Mouse (Mus musculus) intestine, embryonic 14.5 days (tissue): Measurements from ENCODE around the gene Prrg2. TPM values are rescaled to one million over a fixed set of nuclear protein-coding genes. Genes with fewer than 3 reads are reported as not detected.

Experiments used
- ATAC-seq: fragments of 200-750 bp; cut with Nextera tagmentation; replicated peaks from 2 replicates; pipeline ENCODE4 v1.8.0; 2017; ENCODE audit warnings: low read depth, moderate number of reproducible peaks, moderate TSS enrichment, moderate library complexity; ENCODE audit not compliant: low FRiP score, low TSS enrichment
- DNase-seq: peaks from one replicate; pipeline ENCODE4 v3.0.0-alpha.2; 2018; ENCODE audit warnings: low spot score
- H3K27ac ChIP-seq: fragments of 300-500 bp; sonication (generic); 2 replicates; pipeline ENCODE4 v1.5.1; 2014; ENCODE audit warnings: low read depth, mild to moderate bottlenecking, control low read depth
- H3K27me3 ChIP-seq: fragments of 300-500 bp; sonication (generic); replicated peaks from 2 replicates; pipeline ENCODE4 v1.6.1; 2014; ENCODE audit warnings: low read length, control low read depth; ENCODE audit not compliant: control insufficient read depth, insufficient read depth
- H3K36me3 ChIP-seq: fragments of 300-500 bp; sonication (generic); 2 replicates; pipeline ENCODE4 v1.6.1; 2014; ENCODE audit warnings: low read length, control low read depth; ENCODE audit not compliant: control insufficient read depth, insufficient read depth
- H3K4me1 ChIP-seq: fragments of 300-500 bp; sonication (generic); replicated peaks from 2 replicates; pipeline ENCODE4 v1.6.1; 2014; ENCODE audit warnings: low read length, control low read depth, mixed read lengths; ENCODE audit not compliant: control insufficient read depth, insufficient read depth
- H3K4me2 ChIP-seq: fragments of 300-500 bp; sonication (generic); 2 replicates; pipeline ENCODE4 v1.6.1; 2014; ENCODE audit warnings: low read length
- H3K4me3 ChIP-seq: fragments of 300-500 bp; sonication (generic); 2 replicates; pipeline ENCODE4 v1.5.1; 2014; ENCODE audit warnings: low read depth, low read length, control low read depth, mixed read lengths
- H3K9ac ChIP-seq: fragments of 300-500 bp; sonication (generic); 2 replicates; pipeline ENCODE4 v1.6.1; 2014; ENCODE audit warnings: mild to moderate bottlenecking, low read length
- H3K9me3 ChIP-seq: fragments of 300-500 bp; sonication (generic); 2 replicates; pipeline ENCODE4 v1.6.1; 2016; ENCODE audit warnings: low read length, control low read depth; ENCODE audit not compliant: control insufficient read depth
- WGBS: fragments of 180-500 bp; shearing (Covaris S2); extraction: QIAGEN DNeasy Blood & Tissue Kit; methylation state at CpG from one replicate; pipeline ENCODE4 v1.1.7; 2014; 5-methylcytosine and 5-hydroxymethylcytosine counted together
- polyA plus RNA-seq: library from polyadenylated mRNA; unstranded; fragments of >200 nt; fragmentation: Nextera tagmentation; extraction: Ambion mirVana; gene quantifications from 2 replicates; pipeline ENCODE4 v1.2.1, GENCODE M21; 2014

The Prrg2 gene
- polyA plus RNA-seq, 1 experiment from 2014 or later, result 24.0 TPM

DNA sequence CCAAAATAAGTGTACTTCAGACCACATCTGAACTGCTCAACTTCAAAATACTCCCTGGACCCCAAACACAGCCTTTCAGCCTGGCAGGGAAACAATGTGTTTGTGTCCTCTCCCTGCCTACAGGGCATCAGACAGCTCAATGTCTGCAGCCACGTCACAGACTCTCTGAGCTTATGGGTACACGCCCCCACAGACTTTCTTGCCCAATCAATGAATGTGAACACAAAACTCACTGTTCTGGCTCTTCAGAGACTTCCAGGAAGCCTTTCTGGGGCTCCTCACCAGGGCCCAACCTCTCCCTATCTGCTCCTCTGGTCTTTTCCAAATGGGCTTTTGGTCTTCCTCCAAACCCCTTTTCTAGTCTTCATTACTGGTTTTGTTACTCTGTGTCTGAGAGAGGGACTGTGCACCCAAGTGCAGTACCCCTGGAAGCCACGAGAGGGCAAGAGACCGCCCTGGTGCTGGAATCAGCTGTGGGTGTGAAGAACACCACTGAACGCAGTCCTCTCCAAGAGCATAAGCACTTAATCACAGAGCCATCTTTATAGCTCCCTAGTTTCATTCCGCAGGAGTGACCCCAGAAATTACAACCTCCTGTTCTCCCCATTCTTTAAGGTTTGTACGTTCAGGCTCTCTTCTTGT, 24.6 kb downstream of the Prrg2 start:
- 71% methylated on average over 7 of the region's 7 CpGs for WGBS
- Histone ChIP-seq H3K4me3 (no peak overlapping the region), H3K9me3 (no peaks in the 10 kb centered on the region), H3K27ac (no peak overlapping the region), H3K27me3 (no peaks in the 10 kb centered on the region), H3K36me3 (peaks cover 100% of the 10 kb centered on the region), H3K9ac (no peak overlapping the region), H3K4me1 (no peaks in the 10 kb centered on the region), H3K4me2 (no peak overlapping the region)
- DNase-seq, result peak; percentile 69
- ATAC-seq, result no peak

DNA sequence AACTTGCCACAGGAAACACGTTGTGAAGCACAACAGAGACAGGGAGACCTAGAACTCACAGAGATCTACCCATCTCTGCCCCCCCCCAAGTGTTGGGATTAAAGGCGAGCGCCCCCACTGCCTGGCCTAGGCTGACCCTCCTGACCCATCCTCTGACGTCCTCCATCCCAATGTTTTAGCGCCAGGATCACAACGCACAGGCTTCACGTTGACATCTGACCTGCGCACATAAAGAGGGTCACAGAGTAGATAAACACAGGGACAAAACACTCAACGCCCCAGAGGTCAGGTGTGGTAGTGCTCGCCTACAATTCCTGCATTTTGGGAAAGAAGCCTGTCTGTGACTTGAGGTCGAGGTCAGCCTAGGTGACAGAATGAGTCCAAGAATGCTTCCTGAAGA, 25.8 kb downstream of the Prrg2 start:
- no peak for ATAC-seq
- Histone ChIP-seq H3K4me1 (no peaks in the 10 kb centered on the region), H3K4me2 (no peak overlapping the region), H3K27me3 (no peaks in the 10 kb centered on the region), H3K4me3 (no peak overlapping the region), H3K27ac (no peak overlapping the region), H3K9me3 (no peaks in the 10 kb centered on the region), H3K9ac (no peak overlapping the region), H3K36me3 (peaks cover 100% of the 10 kb centered on the region)
- DNase-seq, result no peak
- WGBS, result 78% methylated on average over 11 of the region's 11 CpGs

DNA sequence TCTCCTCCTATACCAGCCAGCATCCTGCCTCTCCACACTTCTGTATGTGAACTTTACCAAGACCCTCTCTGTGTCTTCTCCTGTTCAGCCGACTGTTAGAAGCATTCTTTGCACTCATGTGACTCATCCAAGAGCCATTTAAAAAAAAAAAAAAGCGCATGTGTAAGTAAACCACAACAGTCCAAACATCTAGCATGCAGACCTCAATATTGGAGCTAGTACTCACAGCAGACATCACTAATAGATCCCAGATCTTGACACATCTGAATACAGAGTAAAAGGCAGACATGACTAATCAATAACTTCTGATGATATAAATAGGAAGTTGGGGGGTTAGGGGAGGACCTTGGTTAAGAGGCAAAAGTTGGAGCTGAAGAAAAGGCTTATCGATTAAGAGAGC, 26.8 kb downstream of the Prrg2 start:
- H3K36me3 ChIP-seq, result peaks cover 100% of the 10 kb centered on the region
- no peaks in the 10 kb centered on the region for H3K4me1 ChIP-seq
- H3K9me3 ChIP-seq, result no peaks in the 10 kb centered on the region
- 90% methylated on average over 3 of the region's 3 CpGs for WGBS
- DNase-seq (no peak), ATAC-seq (no peak)
- H3K27ac ChIP-seq, result no peak overlapping the region
- no peak overlapping the region for H3K9ac ChIP-seq
- no peak overlapping the region for H3K4me2 ChIP-seq
- H3K27me3 ChIP-seq, result no peaks in the 10 kb centered on the region
- no peak overlapping the region for H3K4me3 ChIP-seq

DNA sequence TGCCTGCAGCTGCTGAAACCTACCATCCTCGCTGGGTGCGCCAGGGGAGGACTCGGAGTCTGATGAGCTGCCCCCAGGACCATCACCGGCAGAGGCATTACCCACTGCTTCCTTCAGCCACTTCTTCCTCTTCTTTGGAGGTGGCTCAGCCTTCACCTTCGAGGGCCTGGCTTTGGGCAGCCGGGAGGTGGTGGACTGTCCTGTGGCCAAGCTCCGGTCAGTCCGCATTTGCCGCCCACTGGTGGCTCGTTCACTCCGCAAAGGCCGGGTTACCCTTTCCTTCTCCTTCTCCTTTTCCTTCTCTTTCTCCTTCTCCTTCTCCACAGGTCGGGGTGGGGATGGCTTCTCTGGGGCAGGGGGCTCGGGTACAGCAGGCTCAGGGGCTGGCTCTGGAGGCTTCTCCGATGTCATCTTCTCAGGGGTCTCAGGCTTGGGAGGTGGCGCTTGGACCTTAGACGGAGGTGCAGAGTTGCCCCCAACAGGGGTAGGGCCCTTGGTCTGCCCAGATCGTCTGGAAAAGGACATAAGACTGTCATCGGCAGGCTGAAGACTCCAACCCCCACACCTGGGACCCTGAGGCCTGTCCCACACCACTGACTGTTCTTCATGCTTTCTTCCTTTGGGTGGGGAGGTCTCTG, 28.6 kb downstream of the Prrg2 start:
- 95% methylated on average over 19 of the region's 19 CpGs for WGBS

DNA sequence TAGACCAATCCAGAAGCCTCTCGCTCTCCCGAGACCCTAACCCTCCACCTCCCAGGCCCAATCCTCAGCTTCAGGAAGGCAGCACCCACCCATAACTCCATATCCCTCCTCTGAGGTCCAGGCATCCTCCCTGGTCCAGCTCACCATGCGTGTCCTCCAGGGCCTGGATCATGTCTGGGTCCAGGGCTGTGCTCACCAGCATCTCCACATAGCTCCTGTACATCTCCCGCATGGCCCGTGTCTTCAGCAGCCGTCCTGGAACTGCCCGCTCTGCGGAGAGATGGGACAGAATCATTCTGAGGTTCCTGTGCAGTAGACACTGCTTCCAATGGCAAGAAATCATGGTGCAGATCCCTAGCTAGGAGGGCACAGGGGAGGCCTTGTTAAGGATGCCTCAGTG, 31.6 kb downstream of the Prrg2 start:
- Histone ChIP-seq H3K36me3 (peaks cover 92% of the 10 kb centered on the region), H3K4me3 (no peak overlapping the region), H3K27me3 (no peaks in the 10 kb centered on the region), H3K4me2 (no peak overlapping the region), H3K9me3 (no peaks in the 10 kb centered on the region), H3K9ac (no peak overlapping the region), H3K27ac (no peak overlapping the region), H3K4me1 (no peaks in the 10 kb centered on the region)
- DNase-seq (no peak), ATAC-seq (no peak)
- 93% methylated on average over 8 of the region's 8 CpGs for WGBS

More for the DNA sequence above, 28.6 kb downstream of the Prrg2 start:
- no peak for ATAC-seq
- no peak overlapping the region for H3K27ac ChIP-seq
- no peak overlapping the region for H3K4me3 ChIP-seq
- H3K9ac ChIP-seq, result no peak overlapping the region
- no peaks in the 10 kb centered on the region for H3K9me3 ChIP-seq
- H3K4me2 ChIP-seq, result no peak overlapping the region
- H3K36me3 ChIP-seq, result peaks cover 100% of the 10 kb centered on the region
- no peaks in the 10 kb centered on the region for H3K4me1 ChIP-seq
- no peak for DNase-seq
- no peaks in the 10 kb centered on the region for H3K27me3 ChIP-seq

DNA sequence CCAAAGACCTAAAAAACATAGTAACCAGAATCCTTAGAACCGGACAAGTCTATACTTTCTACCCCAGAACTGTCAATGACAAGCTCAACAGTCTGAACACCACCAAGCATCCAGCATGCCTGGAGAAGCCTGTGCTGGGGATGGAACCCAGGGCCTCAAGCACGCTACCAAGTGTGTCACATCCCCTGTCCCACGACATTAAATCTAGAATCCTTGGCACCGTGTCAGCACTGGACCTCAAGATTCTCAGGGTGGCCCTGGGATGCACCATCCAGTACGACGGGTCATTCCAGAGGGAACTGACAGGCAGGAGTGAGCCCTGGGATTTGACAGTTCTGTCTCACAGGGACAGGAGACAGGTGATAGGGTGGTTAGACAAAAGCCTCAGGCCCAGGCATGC, 32.5 kb downstream of the Prrg2 start:
- H3K27me3 ChIP-seq, result no peaks in the 10 kb centered on the region
- no peaks in the 10 kb centered on the region for H3K4me1 ChIP-seq
- no peaks in the 10 kb centered on the region for H3K9me3 ChIP-seq
- H3K27ac ChIP-seq, result no peak overlapping the region
- no peak overlapping the region for H3K4me3 ChIP-seq
- DNase-seq (no peak), ATAC-seq (no peak)
- H3K4me2 ChIP-seq, result no peak overlapping the region
- WGBS, result 89% methylated on average over 6 of the region's 6 CpGs
- peaks cover 83% of the 10 kb centered on the region for H3K36me3 ChIP-seq
- H3K9ac ChIP-seq, result no peak overlapping the region

DNA sequence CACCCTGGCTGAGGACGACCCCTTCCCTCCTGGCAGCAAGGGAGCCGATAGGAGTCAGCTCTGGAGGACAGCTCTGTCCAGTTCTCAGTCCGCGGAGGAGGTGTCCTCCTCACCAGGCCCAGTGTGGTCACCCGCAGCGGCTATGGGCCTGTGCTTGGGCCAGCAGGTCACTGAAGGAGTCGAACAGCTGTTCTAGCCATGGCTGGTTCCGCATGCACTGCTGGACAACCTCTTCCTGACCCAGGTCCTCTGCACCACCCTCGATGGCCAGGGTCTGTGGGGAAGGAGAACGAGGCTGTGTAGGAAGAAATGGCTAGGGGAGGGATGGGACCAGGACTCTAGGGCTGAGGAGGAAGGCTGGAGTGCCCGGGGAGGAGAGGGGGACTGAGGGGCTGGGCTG, 34.1 kb downstream of the Prrg2 start:
- no peak for DNase-seq
- Histone ChIP-seq H3K4me2 (no peak overlapping the region), H3K9me3 (no peaks in the 10 kb centered on the region), H3K4me1 (no peaks in the 10 kb centered on the region), H3K27me3 (no peaks in the 10 kb centered on the region), H3K4me3 (no peak overlapping the region), H3K9ac (no peak overlapping the region), H3K27ac (no peak overlapping the region), H3K36me3 (peaks cover 67% of the 10 kb centered on the region)
- WGBS, result 82% methylated on average over 11 of the region's 11 CpGs
- no peak for ATAC-seq

DNA sequence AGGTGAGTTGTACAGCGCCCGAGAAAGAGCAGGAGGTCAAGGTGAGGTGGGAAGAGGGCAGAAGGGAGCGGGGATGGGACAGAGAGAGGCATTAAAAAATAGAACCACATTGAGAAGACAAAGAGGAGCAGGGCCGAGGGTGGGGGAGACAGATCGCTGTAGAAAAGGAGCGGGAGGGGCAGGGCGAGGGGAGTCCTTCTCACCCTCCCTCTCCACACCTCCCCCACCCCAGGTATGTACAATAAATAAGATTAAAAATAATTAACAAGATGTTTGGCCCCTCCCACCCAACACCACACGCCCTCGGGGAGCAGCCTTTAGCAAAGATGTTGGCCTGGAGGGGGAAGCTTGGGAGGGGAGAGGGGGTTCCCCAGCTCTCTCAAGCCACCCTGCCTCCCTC, 34.7 kb downstream of the Prrg2 start:
- Histone ChIP-seq H3K4me2 (no peak overlapping the region), H3K36me3 (peaks cover 61% of the 10 kb centered on the region), H3K4me3 (no peak overlapping the region), H3K4me1 (no peaks in the 10 kb centered on the region), H3K9ac (no peak overlapping the region), H3K9me3 (no peaks in the 10 kb centered on the region), H3K27me3 (no peaks in the 10 kb centered on the region), H3K27ac (no peak overlapping the region)
- WGBS, result 90% methylated on average over 9 of the region's 9 CpGs
- no peak for DNase-seq
- no peak for ATAC-seq

DNA sequence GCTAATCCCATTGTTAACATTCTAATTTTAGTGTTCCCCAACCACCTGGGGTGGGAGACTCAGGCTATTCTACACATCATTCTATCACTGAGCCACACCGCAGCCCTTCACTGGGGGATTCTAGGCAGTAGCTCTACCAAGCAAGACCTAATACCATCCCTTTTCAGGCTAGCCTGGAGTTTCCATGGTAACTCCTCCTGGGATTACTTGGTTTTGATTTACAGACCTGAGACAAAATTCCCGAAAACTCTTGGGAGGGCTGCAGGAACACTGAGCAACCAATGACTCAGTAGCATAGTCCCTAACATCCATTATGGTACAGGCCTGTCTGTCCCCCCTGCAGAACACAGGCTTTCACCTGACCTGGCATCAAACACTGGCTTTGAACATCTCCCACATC, 36.2 kb downstream of the Prrg2 start:
- no peak overlapping the region for H3K4me3 ChIP-seq
- H3K36me3 ChIP-seq, result peaks cover 46% of the 10 kb centered on the region
- DNase-seq (no peak), ATAC-seq (no peak)
- no peaks in the 10 kb centered on the region for H3K4me1 ChIP-seq
- no peak overlapping the region for H3K9ac ChIP-seq
- no peaks in the 10 kb centered on the region for H3K9me3 ChIP-seq
- H3K27ac ChIP-seq, result no peak overlapping the region
- WGBS, result 56% methylated on average over 2 of the region's 2 CpGs
- no peaks in the 10 kb centered on the region for H3K27me3 ChIP-seq
- no peak overlapping the region for H3K4me2 ChIP-seq
